ENCODE assay signal across 7 mouse cellular contexts in genomic region chr9:91364127-91364970, GRCm38 (mm10). TPM values are rescaled to one million over a fixed set of nuclear protein-coding genes. Genes with fewer than 3 reads are reported as not detected.
DNase-seq lines count a peak whose midpoint lies in the region; ATAC-seq and TF ChIP-seq lines count a peak whose summit lies in the region.

No protein-coding gene starts in this region.

- no peak for TF ChIP-seq EP300 in ES-Bruce4 (IDR thresholded peaks at IDR 0.05; ENCODE audit: insufficient read depth, low read depth, low read length)

- no peak; the same call in 1 of the 2 replicates for ATAC-seq in embryonic facial prominence, embryonic 12.5 days (ENCODE audit: insufficient number of reproducible peaks, insufficient read depth, low FRiP score, low TSS enrichment)
- ATAC-seq in limb, embryonic 11.5 days (ENCODE audit: insufficient number of reproducible peaks, low FRiP score, low TSS enrichment, low read depth), result 0 out of 2 replicates have a peak, but pooled peaks have one; percentile 13
- ATAC-seq in neural tube, embryonic 12.5 days (ENCODE audit: low FRiP score, low read depth), result no peak; the same call in 1 of the 2 replicates

- H3K4me1 ChIP-seq in ES-Bruce4 (ENCODE audit: control insufficient read depth, insufficient read depth, low read length), result no peaks in the 10 kb centered on the region
- H3K4me1 ChIP-seq in embryonic facial prominence, embryonic 12.5 days, result 0 out of 2 replicates have a peak, but pooled peaks cover 9% of the 10 kb centered on the region
- H3K4me1 ChIP-seq in limb, embryonic 11.5 days (ENCODE audit: control insufficient read depth, insufficient read depth, low read length), result no peaks in the 10 kb centered on the region
- H3K4me1 ChIP-seq in neural tube, embryonic 12.5 days, result no peaks in the 10 kb centered on the region

- TF ChIP-seq CTCF in ES-Bruce4 (IDR thresholded peaks at IDR 0.05; ENCODE audit: low read depth, low read length), result no peak

- peak; percentile 9 for DNase-seq in CD4-positive, CD25-positive, alpha-beta regulatory T cell, adult 2 months (ENCODE audit: low read depth, low spot score)
- DNase-seq in limb, embryonic 11.5 days (ENCODE audit: low spot score), result peak; percentile 72
- DNase-seq in left cerebral cortex, postnatal 14 days (ENCODE audit: low spot score in 2 of 2), result no peak
- DNase-seq in gastrocnemius, postnatal 4 days (ENCODE audit: low spot score in 2 of 2), result no peak

- peak overlapping the region; percentile 31 for H3K4me2 ChIP-seq in embryonic facial prominence, embryonic 12.5 days (replicated peaks)
- H3K4me2 ChIP-seq in limb, embryonic 11.5 days (ENCODE audit: low read depth, severe bottlenecking), result peak overlapping the region; percentile 12; the same call in 1 of the 2 replicates
- peak overlapping the region; percentile 60 for H3K4me2 ChIP-seq in neural tube, embryonic 12.5 days (replicated peaks)

- H3K9ac ChIP-seq in ES-Bruce4 (ENCODE audit: low read depth, poor library complexity, severe bottlenecking), result peak overlapping the region; percentile 38; the same call in 1 of the 2 replicates
- peak overlapping the region; percentile 41; the same call in 1 of the 2 replicates for H3K9ac ChIP-seq in embryonic facial prominence, embryonic 12.5 days
- H3K9ac ChIP-seq in limb, embryonic 11.5 days (ENCODE audit: low read length), result no peak overlapping the region
- H3K9ac ChIP-seq in neural tube, embryonic 12.5 days, result peak overlapping the region; percentile 98

- peaks cover 44% of the 10 kb centered on the region for H3K27me3 ChIP-seq in ES-Bruce4 (ENCODE audit: control insufficient read depth, insufficient read depth, low read length, poor library complexity, severe bottlenecking)
- H3K27me3 ChIP-seq in embryonic facial prominence, embryonic 12.5 days, result peaks cover 72% of the 10 kb centered on the region
- peaks cover 87% of the 10 kb centered on the region for H3K27me3 ChIP-seq in limb, embryonic 11.5 days (ENCODE audit: control insufficient read depth, insufficient read depth, low read length)
- peaks cover 25% of the 10 kb centered on the region for H3K27me3 ChIP-seq in neural tube, embryonic 12.5 days (replicated peaks)

- H3K36me3 ChIP-seq in ES-Bruce4 (ENCODE audit: control insufficient read depth, insufficient read depth, low read length, poor library complexity, severe bottlenecking), result no peaks in the 10 kb centered on the region
- no peaks in the 10 kb centered on the region for H3K36me3 ChIP-seq in embryonic facial prominence, embryonic 12.5 days
- no peaks in the 10 kb centered on the region for H3K36me3 ChIP-seq in limb, embryonic 11.5 days (ENCODE audit: control insufficient read depth, insufficient read depth, low read length)
- peaks cover 12% of the 10 kb centered on the region; the same call in 1 of the 2 replicates for H3K36me3 ChIP-seq in neural tube, embryonic 12.5 days

- no peak overlapping the region for H3K27ac ChIP-seq in ES-Bruce4 (ENCODE audit: insufficient read depth, low read length)
- peak overlapping the region; percentile 67 for H3K27ac ChIP-seq in embryonic facial prominence, embryonic 12.5 days
- no peak overlapping the region for H3K27ac ChIP-seq in limb, embryonic 11.5 days (replicated peaks; ENCODE audit: low read depth, low read length)
- peak overlapping the region; percentile 98 for H3K27ac ChIP-seq in neural tube, embryonic 12.5 days

- H3K9me3 ChIP-seq in ES-Bruce4 (replicated peaks; ENCODE audit: control insufficient read depth, insufficient read depth, low read length, poor library complexity, severe bottlenecking), result no peaks in the 10 kb centered on the region
- no peaks in the 10 kb centered on the region for H3K9me3 ChIP-seq in embryonic facial prominence, embryonic 12.5 days
- no peaks in the 10 kb centered on the region for H3K9me3 ChIP-seq in limb, embryonic 11.5 days (ENCODE audit: control insufficient read depth, low read length)
- no peaks in the 10 kb centered on the region for H3K9me3 ChIP-seq in neural tube, embryonic 12.5 days

- peak overlapping the region; percentile 49 for H3K4me3 ChIP-seq in ES-Bruce4 (ENCODE audit: low read depth, low read length)
- H3K4me3 ChIP-seq in embryonic facial prominence, embryonic 12.5 days, result peak overlapping the region; percentile 34
- peak overlapping the region; percentile 16 for H3K4me3 ChIP-seq in limb, embryonic 11.5 days (ENCODE audit: low read depth, low read length)
- peak overlapping the region; percentile 82 for H3K4me3 ChIP-seq in neural tube, embryonic 12.5 days

- WGBS in embryonic facial prominence, embryonic 12.5 days, result under 1% methylated on average over 77 of the region's 77 CpGs
- WGBS in limb, embryonic 11.5 days, result under 1% methylated on average over 77 of the region's 77 CpGs
- under 1% methylated on average over 77 of the region's 77 CpGs for WGBS in neural tube, embryonic 12.5 days

- TF ChIP-seq POLR2A in ES-Bruce4 (IDR thresholded peaks at IDR 0.05; ENCODE audit: insufficient read depth, low read length), result no peak

- intact Hi-C loops in left cerebral cortex, postnatal 14 days (cut with DNase I), result loop anchor here (5.0 kb wide), 1 partner anchor 43 kb away; no protein-coding TSS in a partner anchor

RNA-seq across cellular contexts. Expression of gene Zic1, which starts 1.3 kb away (rescaled TPM):
- polyA plus RNA-seq in ES-Bruce4 (2011; ENCODE audit: insufficient read depth, insufficient read length, low read depth, missing spikeins), result 0.13 TPM in 1 of 2 replicates, not detected in the other
- 2.1 TPM in 2 replicates for polyA plus RNA-seq in embryonic facial prominence, embryonic 12.5 days (2016; fragmentation: Nextera tagmentation; extraction: Ambion mirVana)
- 0.18 and 0.27 TPM in 2 replicates for polyA plus RNA-seq in limb, embryonic 11.5 days (2014; fragmentation: Nextera tagmentation; extraction: Ambion mirVana)
- polyA plus RNA-seq in neural tube, embryonic 12.5 days (2016; fragmentation: Nextera tagmentation; extraction: Ambion mirVana), result 19.0 and 19.9 TPM in 2 replicates
- total RNA-seq in left cerebral cortex, postnatal 14 days (2021), result 10 to 100 TPM; 12.4 to 13.8 TPM
- 1 to 10 TPM; 2.2 to 2.4 TPM for total RNA-seq in gastrocnemius, postnatal 4 days (2021)

RNA-seq across cellular contexts. Expression of gene Zic4, which starts 2.1 kb away (rescaled TPM):
- not detected in 2 replicates for polyA plus RNA-seq in ES-Bruce4 (2011; ENCODE audit: insufficient read depth, insufficient read length, low read depth, missing spikeins)
- polyA plus RNA-seq in embryonic facial prominence, embryonic 12.5 days (2016; fragmentation: Nextera tagmentation; extraction: Ambion mirVana), result 5.6 and 6.0 TPM in 2 replicates
- 0.34 and 0.37 TPM in 2 replicates for polyA plus RNA-seq in limb, embryonic 11.5 days (2014; fragmentation: Nextera tagmentation; extraction: Ambion mirVana)
- polyA plus RNA-seq in neural tube, embryonic 12.5 days (2016; fragmentation: Nextera tagmentation; extraction: Ambion mirVana), result 62.8 and 66.6 TPM in 2 replicates
- total RNA-seq in left cerebral cortex, postnatal 14 days (2021), result 1 to 10 TPM; 4.1 to 5.2 TPM
- under 1 TPM; 0.73 to 0.78 TPM for total RNA-seq in gastrocnemius, postnatal 4 days (2021)

Comparison
In these comparisons a context has a peak if more than half of its experiments do, and no peak if none do; other contexts are left out.
1. DNase-seq: peak in CD4-positive, CD25-positive, alpha-beta regulatory T cell, adult 2 months (single experiment) and limb, embryonic 11.5 days (single experiment); none in left cerebral cortex, postnatal 14 days (0 of 2) and gastrocnemius, postnatal 4 days (0 of 2).
2. H3K27ac ChIP-seq: peak in embryonic facial prominence, embryonic 12.5 days (single experiment) and neural tube, embryonic 12.5 days (single experiment); none in ES-Bruce4 (single experiment) and limb, embryonic 11.5 days (single experiment).
3. H3K4me3 ChIP-seq: peak in every context shown above with its lines; median percentile 82 in neural tube, embryonic 12.5 days; 49 in ES-Bruce4; 34 in embryonic facial prominence, embryonic 12.5 days; 16 in limb, embryonic 11.5 days.
4. Peak in every context shown above with its lines, with median percentiles within 50 percentile points of each other: H3K4me2 ChIP-seq.